Mouse (Mus musculus): ENCODE results near the gene Zfp936. TPM values are rescaled to one million over a fixed set of nuclear protein-coding genes. Genes with fewer than 3 reads are reported as not detected.
A peak's percentile ranks its signal among the peaks of the same experiment; 100 is the strongest.
"Not testable (repeated sequence)": the region's sequence is repeated elsewhere in the genome, so short reads cannot be mapped to it uniquely, and the experiment has no call there.

The Zfp936 gene
- not detected for total RNA-seq (2021)

DNA sequence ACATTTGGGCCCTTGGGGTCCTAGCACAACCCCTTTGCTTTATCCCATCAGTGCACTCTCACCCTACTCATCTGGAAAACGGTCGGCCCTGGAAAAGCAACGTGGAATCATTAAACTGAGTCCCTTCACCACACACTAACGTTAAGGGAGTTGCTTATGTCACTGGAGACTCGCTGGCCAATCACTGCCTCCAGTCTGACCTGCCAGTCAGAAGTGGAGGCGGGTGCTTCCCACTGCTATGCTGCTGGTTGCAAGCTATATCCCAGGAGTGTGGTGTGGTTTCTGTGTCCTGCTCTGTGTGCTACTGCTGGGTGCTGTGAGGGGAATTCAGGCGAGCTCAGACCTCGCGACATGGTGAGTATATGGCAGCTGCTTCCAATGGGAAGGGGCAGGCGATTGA lies at the start of gene Zfp936:
Gene Zfp936 (plus strand): TSS at position 301 of the 400 bp plus-strand sequence.
- intact Hi-C loops (cut with DNase I); DNase-seq (ENCODE audit: low spot score in 2 of 2): not testable (repeated sequence)

DNA sequence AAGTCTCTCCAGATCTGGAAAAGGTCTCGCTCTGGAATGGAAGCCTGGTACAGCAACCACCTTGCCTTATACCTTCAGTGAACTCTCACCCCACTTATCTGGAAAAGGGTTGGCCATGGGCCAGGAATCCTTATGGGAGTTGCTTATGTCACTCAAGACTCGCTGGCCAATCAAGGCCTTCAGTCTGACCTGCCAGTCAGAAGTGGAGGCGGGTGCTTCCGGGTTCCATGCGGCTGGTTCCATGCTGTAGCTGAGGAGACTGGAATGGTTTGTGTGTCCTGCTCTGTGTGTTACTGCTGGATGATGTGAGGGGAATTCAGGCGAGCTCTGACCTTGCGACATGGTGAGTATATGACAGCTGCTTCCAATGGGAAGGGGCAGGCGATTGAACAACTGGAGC lies 36.2 kb upstream of the Zfp936 start:
- intact Hi-C loops (cut with DNase I), result no loop called here
- DNase-seq (ENCODE audit: low spot score in 2 of 2), result no peak

DNA sequence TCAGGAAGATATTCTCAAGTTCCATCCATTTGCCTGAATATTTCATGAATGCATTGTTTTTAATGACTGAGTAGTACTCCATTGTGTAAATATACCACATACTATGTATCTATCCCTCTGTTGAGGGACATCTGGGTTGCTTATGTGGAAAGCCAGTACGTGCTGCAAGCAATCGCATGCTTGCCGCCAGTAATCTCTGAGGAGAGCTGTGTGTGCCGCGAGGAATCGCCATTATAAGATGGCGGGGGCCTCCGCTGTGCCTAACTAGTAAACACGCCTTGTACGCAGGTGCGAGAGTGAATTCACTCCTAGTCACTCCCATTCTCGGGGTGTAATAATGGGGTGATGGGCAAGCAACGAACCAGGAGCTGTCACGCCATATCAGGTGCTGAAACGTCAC lies 14.7 kb downstream of the Zfp936 start:
- intact Hi-C loops (cut with DNase I), result loop anchor here (10.0 kb wide), 1 partner anchor 76 kb away; no protein-coding TSS in a partner anchor
- DNase-seq (ENCODE audit: low spot score in 2 of 2), result not testable (repeated sequence)

DNA sequence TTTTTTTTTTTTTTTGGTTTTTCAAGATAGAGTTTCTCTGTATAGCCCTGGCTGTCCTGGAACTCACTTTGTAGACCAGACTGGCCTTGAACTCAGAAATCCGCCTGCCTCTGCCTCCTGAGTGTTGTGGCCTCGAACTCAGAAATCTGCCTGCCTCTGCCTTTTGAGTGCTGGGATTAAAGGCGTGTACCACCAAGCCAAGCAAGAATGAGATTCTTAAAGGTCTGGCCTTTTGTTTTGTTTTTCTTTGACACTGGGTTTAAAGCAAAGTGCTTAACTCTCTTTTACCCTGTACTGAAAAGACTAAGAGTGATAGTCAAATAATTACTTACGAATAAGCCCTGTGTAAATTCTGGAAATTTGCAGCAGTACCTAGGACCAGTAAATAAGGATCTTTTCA lies 50.1 kb downstream of the Zfp936 start:
- DNase-seq (ENCODE audit: low spot score in 2 of 2); intact Hi-C loops (cut with DNase I): not testable (repeated sequence)

DNA sequence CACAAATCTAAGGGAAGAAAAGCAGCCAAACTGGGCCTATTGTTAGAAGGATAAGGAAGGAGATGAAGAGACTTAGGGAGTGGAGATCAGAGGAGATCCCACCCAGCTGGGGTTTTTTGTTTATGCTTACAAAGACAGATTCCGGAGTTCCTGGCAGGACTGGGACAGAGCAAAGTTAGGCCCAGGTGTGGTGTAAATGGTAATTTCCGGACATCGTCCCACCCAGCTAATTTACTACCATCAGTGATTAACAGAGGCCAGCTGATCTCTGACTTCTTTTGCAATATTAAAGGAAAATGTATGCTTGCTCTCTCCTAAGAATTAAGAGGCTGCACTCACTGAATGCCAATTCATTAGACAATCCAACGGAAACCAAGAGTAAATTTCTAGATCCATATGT lies 53.1 kb downstream of the Zfp936 start:
- DNase-seq (ENCODE audit: low spot score in 2 of 2); intact Hi-C loops (cut with DNase I): not testable (repeated sequence)

DNA sequence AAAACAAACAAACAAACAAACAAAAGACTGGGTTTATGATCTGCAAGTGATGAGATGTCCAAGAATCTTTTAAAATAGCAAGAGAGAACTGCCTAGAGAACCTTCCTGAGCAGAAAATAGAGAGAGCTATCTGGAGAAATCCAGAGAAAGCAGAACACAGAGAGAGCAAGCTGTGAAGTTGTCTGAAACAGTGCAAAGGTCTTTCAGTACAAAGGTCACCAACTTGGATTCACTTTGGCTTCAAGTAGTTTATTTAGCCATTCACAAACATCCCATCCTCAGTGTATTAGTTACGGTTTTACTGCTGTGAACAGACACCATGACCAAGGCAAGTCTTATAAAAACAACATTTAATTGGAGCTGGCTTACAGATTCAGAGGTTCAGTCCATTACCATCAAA lies 53.8 kb downstream of the Zfp936 start:
- intact Hi-C loops (cut with DNase I); DNase-seq (ENCODE audit: low spot score in 2 of 2): not testable (repeated sequence)

DNA sequence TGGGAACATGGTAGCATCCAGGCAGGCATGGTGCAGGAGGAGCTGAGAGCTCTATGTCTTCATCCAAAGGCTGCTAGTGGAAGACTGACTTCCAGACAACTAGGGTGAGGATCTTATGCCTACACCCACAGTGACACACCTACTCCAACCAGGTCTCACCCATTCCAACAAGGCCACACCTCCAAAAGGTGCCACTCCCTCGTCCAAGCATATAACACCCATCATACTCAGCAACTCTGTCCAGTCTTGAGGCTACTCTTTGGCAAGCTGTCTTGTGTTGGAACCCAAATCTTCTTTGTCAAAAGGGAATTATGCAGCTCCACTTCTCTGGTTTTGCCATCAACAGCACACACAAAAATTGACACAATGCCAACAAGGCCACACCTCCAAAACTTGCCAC lies 54.2 kb downstream of the Zfp936 start:
- DNase-seq (ENCODE audit: low spot score in 2 of 2); intact Hi-C loops (cut with DNase I): not testable (repeated sequence)

DNA sequence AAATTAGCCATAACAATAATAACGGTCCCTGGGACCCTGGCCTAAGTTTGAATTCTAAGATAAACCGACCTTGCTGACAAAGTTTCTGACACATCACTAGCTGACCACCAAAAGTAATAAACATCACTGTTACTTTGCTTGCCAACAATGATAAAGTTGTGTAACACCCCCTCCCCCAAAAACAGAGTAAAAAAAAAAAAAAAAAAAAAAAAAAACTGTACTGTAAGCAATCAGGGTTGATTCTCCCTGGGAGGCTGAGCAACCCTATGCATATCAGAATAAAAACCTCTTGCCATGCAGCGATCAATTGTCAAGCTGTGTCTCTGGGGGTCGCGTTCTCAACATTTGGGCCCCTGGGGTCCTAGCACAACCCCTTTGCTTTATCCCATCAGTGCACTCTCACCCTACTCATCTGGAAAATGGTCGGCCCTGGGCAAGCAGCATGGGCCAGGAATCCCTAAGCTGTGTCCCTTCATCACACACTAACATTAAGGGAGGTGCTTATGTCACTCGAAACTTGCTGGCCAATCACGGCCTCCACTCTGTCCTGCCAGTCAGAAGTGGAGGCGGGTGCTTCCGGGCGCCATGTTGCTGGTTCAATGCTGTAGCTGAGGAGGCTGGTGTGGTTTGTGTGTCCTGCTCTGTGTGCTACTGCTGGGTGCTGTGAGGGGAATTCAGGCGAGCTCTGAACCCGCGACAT lies 63.1 kb downstream of the Zfp936 start:
- DNase-seq (ENCODE audit: low spot score in 2 of 2), result no peak
- intact Hi-C loops (cut with DNase I), result no loop called here

DNA sequence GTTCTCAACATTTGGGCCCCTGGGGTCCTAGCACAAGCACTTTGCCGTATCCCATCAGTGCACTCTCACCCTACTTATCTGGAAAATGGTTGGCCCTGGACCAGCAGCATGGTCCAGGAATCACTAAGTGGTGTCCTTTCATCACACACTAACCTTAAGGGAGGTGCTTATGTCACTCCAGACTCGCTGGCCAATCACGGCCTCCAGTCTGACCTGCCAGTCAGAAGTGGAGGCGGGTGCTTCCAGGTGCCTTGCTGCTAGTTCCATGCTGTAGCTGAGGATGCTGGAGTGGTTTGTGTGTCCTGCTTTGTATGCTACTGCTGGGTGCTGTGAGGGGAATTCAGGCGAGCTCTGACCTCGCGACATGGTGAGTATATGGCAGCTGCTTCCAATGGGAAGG lies 99.8 kb downstream of the Zfp936 start:
- intact Hi-C loops (cut with DNase I), result not testable (repeated sequence)
- peak; percentile 2 to 3 for DNase-seq (ENCODE audit: low spot score in 2 of 2)

Small RNAs within 50 kb of the gene (microRNA-seq; reads per million reads assigned to microRNA genes)
- gene Gm22707, result 0 reads per million in 2 experiments

Other genes with a start within 250 kb of the Zfp936 start
- under 1 TPM; 0.14 to 0.16 TPM for gene Gm2381, start 247.0 kb upstream of the Zfp936 start, total RNA-seq (2021)
- gene Vmn2r63, start 180.4 kb upstream of the Zfp936 start, total RNA-seq (2021), result not detected
- not detected for gene Gm9268, start 95.5 kb upstream of the Zfp936 start, total RNA-seq (2021)
- 10 to 100 TPM; 21.0 to 21.9 TPM for gene Zfp715, start 199.1 kb downstream of the Zfp936 start, total RNA-seq (2021)
- under 1 TPM; 0.34 to 0.44 TPM for gene Siglecf, start 237.1 kb downstream of the Zfp936 start, total RNA-seq (2021)